Mouse (Mus musculus): ENCODE measurements around the gene Klrb1c.
"Not testable (repeated sequence)": the region's sequence is repeated elsewhere in the genome, so short reads cannot be mapped to it uniquely, and the experiment has no call there.

- not testable (repeated sequence) for TF ChIP-seq CTCF (IDR thresholded peaks at IDR 0.05; ENCODE audit: control insufficient read depth, insufficient read depth, insufficient replicate concordance, low read depth, low read length); POLR2A (IDR thresholded peaks at IDR 0.05; ENCODE audit: control insufficient read depth, low read depth, low read length)
These were observed 29.0 kb downstream of the Klrb1c start for GRCm38 (mm10) chr6:128760016-128760415.
